Mouse (Mus musculus): ENCODE results near the gene Tmem145. TPM values are rescaled to one million over a fixed set of nuclear protein-coding genes. Genes with fewer than 3 reads are reported as not detected.
A peak's percentile ranks its signal among the peaks of the same experiment; 100 is the strongest.

Tmem145 gene
- polyA plus RNA-seq, 1 experiment from 2014 or later: 11.9 TPM

DNA sequence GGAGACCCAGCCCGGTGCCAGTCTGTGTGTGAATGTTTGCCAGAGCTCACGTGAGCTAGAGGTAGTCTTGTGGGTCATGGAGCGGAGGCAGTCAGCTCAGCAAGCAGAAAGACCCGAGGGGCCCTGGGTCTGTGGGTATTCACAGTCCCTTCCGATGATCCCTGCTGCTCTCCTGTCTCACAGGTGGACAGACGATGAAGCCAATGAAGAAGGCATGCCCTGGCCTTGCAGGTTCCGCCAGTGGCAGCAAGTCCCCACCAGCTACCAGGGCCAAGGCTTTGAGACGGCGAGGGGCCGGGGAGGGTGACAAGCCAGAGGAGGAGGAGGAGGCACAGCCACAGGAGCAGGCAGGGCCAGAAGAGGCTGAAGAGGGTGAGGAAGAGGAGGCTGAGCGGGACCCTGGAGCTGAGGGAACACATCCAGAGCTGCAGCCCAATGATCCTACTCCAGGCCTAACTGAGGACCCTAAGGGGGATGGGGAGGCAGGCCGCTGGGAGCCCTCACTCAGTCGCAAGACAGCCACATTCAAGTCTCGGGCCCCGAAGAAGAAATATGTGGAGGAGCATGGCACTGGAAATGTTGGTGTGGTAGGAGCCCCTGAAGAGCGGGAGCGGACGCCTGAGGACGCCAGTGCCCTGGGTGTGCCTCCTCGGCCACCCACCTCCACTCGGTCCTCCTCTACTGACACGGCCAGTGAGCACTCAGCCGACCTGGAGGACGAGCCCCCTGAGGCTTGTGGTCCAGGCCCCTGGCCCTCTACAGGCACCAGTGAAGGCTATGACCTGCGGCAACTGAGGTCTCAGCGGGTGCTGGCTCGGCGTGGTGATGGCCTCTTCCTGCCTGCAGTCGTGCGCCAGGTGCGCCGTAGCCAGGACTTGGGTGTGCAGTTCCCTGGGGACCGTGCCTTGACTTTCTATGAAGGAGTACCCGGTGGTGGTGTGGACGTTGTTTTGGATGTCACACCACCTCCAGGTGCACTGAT, 35.0 kb upstream of the Tmem145 start:
- Histone ChIP-seq H3K4me3 (replicated peaks) (no peak overlapping the region), H3K4me1 (peaks cover 29% of the 10 kb centered on the region), H3K27ac (no peak overlapping the region), H3K9me3 (no peaks in the 10 kb centered on the region), H3K4me2 (no peak overlapping the region), H3K9ac (no peak overlapping the region), H3K27me3 (no peaks in the 10 kb centered on the region), H3K36me3 (replicated peaks) (peaks cover 30% of the 10 kb centered on the region)
- 89% methylated on average over 35 of the region's 35 CpGs for WGBS
- no peak for ATAC-seq (ENCODE audit: low FRiP score)

- Histone ChIP-seq H3K4me3 (replicated peaks) (no peak overlapping the region), H3K36me3 (replicated peaks) (peaks cover 30% of the 10 kb centered on the region), H3K9ac (no peak overlapping the region), H3K4me2 (no peak overlapping the region), H3K4me1 (peaks cover 30% of the 10 kb centered on the region), H3K27me3 (no peaks in the 10 kb centered on the region), H3K27ac (peak overlapping the region; percentile 31; the same call in 1 of the 2 replicates), H3K9me3 (no peaks in the 10 kb centered on the region)
- 90% methylated on average over 30 of the region's 30 CpGs for WGBS
- no peak for ATAC-seq (ENCODE audit: low FRiP score)
These were observed 34.1 kb upstream of the Tmem145 start for GRCm38 (mm10) chr7:25271651-25272444.

DNA sequence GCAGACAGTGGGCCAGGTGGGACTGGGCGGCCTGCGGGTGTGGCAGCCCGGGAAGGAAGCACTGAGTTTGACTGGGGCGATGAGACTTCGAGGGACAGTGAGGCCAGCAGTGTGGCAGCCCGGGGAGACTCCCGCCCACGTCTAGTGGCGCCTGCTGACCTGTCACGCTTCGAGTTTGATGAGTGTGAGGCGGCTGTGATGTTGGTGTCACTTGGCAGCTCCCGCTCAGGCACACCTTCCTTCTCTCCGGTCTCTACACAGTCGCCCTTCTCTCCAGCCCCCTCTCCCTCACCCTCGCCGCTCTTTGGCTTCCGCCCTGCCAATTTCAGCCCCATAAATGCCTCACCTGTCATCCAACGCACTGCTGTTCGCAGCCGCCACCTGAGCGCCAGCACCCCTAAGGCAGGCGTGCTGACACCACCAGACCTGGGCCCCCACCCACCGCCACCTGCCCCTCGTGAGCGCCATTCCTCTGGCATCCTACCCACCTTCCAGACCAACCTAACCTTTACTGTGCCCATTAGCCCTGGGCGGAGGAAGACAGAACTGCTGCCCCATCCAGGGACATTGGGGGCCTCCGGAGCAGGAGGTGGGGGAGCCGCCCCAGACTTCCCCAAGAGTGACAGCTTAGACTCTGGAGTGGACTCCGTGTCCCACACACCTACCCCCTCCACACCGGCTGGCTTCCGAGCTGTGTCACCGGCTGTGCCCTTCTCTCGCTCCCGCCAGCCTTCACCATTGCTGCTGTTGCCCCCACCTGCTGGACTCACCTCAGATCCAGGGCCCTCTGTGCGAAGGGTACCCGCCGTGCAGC, 33.3 kb upstream of the Tmem145 start:
- Histone ChIP-seq H3K9ac (no peak overlapping the region), H3K4me1 (peaks cover 32% of the 10 kb centered on the region), H3K4me3 (replicated peaks) (no peak overlapping the region), H3K36me3 (replicated peaks) (peaks cover 30% of the 10 kb centered on the region), H3K27me3 (no peaks in the 10 kb centered on the region), H3K27ac (no peak overlapping the region), H3K9me3 (no peaks in the 10 kb centered on the region), H3K4me2 (no peak overlapping the region)
- WGBS: 90% methylated on average over 38 of the region's 38 CpGs
- no peak for ATAC-seq (ENCODE audit: low FRiP score)

DNA sequence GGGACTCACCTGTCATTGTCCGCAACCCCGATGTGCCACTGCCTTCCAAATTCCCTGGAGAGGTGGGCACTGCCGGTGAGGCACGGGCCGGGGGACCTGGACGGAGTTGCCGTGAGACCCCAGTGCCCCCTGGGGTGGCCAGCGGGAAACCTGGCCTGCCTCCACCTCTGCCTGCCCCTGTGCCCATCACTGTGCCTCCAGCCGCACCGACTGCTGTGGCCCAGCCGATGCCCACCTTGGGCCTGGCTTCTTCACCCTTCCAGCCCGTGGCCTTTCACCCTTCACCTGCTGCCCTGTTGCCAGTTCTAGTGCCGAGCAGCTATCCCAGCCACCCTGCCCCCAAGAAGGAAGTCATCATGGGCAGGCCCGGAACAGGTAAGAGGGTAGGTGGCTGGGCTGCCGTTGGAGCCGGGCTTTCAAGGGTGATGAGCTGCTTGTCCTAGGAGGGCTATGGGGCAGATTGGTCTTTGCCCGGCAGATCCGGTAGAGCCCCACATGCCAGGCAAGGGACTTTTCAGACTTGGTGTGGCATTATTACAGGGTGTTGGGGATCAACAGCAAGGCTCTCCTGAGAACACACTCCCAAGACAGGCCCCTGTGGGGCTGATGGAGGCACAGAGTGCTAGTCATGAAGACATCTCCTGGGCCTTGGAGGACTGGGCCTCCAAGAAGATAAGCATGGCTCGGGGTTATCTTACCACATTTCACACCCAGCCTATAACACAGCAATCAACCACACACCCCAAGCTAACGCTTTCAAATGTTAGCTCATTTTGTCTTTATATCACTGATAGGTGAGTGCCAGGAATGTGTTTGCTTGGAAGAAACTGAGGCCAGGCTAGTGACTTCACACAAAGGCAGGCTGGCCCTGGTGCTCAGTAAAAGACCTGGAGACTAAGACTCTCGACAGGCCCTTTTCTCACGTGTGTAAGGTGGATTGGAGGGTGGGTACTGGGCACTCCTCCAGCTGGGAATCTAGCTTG, 32.4 kb upstream of the Tmem145 start:
- Histone ChIP-seq H3K4me3 (replicated peaks) (no peak overlapping the region), H3K27ac (no peak overlapping the region), H3K4me1 (peaks cover 36% of the 10 kb centered on the region), H3K36me3 (replicated peaks) (peaks cover 30% of the 10 kb centered on the region), H3K9me3 (no peaks in the 10 kb centered on the region), H3K9ac (no peak overlapping the region), H3K4me2 (no peak overlapping the region), H3K27me3 (no peaks in the 10 kb centered on the region)
- ATAC-seq (ENCODE audit: low FRiP score): no peak
- 93% methylated on average over 22 of the region's 22 CpGs for WGBS

- no peak overlapping the region for H3K27ac ChIP-seq
- ATAC-seq (ENCODE audit: low FRiP score): no peak
- H3K4me1 ChIP-seq: peaks cover 30% of the 10 kb centered on the region
- no peaks in the 10 kb centered on the region for H3K9me3 ChIP-seq
- H3K4me3 ChIP-seq (replicated peaks): no peak overlapping the region
- WGBS: 75% methylated on average over 5 of the region's 5 CpGs
- peaks cover 30% of the 10 kb centered on the region for H3K36me3 ChIP-seq (replicated peaks)
- no peak overlapping the region for H3K4me2 ChIP-seq
- H3K9ac ChIP-seq: no peak overlapping the region
- no peaks in the 10 kb centered on the region for H3K27me3 ChIP-seq
These were observed 31.3 kb upstream of the Tmem145 start for GRCm38 (mm10) chr7:25274571-25274970.

DNA sequence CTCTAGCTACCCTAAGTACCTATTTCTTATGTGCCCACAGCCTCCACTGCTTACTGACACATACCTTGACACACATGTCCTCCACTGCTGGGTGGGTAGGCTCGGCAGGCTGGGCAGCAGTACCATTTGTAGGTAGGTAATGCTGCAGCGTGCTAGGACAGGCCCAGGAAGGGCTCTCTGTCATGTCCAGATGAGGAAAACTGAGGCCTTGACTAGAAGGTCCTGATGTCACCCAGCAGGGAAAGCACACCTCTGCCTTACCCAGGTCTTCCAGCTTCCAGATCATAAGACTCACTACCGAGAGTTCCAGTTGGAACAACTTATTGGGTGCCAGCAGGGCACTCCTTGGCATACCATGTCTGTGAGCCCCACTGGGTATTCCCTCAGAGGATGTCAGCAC, 30.9 kb upstream of the Tmem145 start:
- no peak for ATAC-seq (ENCODE audit: low FRiP score)
- Histone ChIP-seq H3K4me2 (no peak overlapping the region), H3K4me1 (peaks cover 30% of the 10 kb centered on the region), H3K27ac (no peak overlapping the region), H3K4me3 (replicated peaks) (no peak overlapping the region), H3K36me3 (replicated peaks) (peaks cover 30% of the 10 kb centered on the region), H3K27me3 (no peaks in the 10 kb centered on the region), H3K9ac (no peak overlapping the region), H3K9me3 (no peaks in the 10 kb centered on the region)
- WGBS: 92% methylated on average over 3 of the region's 3 CpGs

- Histone ChIP-seq H3K36me3 (replicated peaks) (peaks cover 30% of the 10 kb centered on the region), H3K9me3 (no peaks in the 10 kb centered on the region), H3K9ac (peak overlapping the region; percentile 29; the same call in 1 of the 2 replicates), H3K4me2 (no peak overlapping the region), H3K4me1 (peaks cover 35% of the 10 kb centered on the region), H3K4me3 (replicated peaks) (no peak overlapping the region), H3K27me3 (no peaks in the 10 kb centered on the region), H3K27ac (no peak overlapping the region)
- WGBS: 59% methylated on average over 9 of the region's 9 CpGs
- ATAC-seq (ENCODE audit: low FRiP score): no peak
These were observed 30.2 kb upstream of the Tmem145 start for GRCm38 (mm10) chr7:25275555-25276298.

- Histone ChIP-seq H3K4me1 (peaks cover 45% of the 10 kb centered on the region), H3K4me2 (peak overlapping the region; percentile 96), H3K4me3 (replicated peaks) (no peak overlapping the region), H3K9ac (peak overlapping the region; percentile 89; the same call in 1 of the 2 replicates), H3K9me3 (no peaks in the 10 kb centered on the region), H3K27ac (peak overlapping the region; percentile 100), H3K36me3 (replicated peaks) (peaks cover 16% of the 10 kb centered on the region), H3K27me3 (no peaks in the 10 kb centered on the region)
- ATAC-seq (ENCODE audit: low FRiP score): no peak
- 97% methylated on average over 4 of the region's 4 CpGs for WGBS
These were observed 28.5 kb upstream of the Tmem145 start for GRCm38 (mm10) chr7:25277405-25277804.

DNA sequence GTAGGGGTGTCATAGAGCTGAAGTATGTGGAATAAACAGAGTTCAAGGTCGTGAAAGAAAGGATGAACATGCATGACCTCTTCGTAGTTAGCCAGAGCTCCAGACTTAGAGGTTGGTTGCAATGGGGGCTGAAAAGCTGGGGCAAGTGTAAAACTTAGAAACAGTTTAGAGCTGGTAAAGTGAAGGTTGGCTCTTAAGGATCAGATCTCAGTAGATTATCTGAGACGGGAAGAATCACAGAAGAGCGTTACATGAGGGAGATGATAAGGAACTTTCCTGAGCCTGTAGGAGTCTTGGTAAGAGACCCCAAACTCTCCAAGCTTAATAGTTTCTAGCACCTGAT, 27.9 kb upstream of the Tmem145 start:
- peaks cover 45% of the 10 kb centered on the region for H3K4me1 ChIP-seq
- 14% methylated on average over 4 of the region's 4 CpGs for WGBS
- peak overlapping the region; percentile 92 for H3K4me3 ChIP-seq (replicated peaks)
- H3K9ac ChIP-seq: peak overlapping the region; percentile 89
- no peak for ATAC-seq (ENCODE audit: low FRiP score)
- H3K27ac ChIP-seq: peak overlapping the region; percentile 100
- H3K27me3 ChIP-seq: no peaks in the 10 kb centered on the region
- peak overlapping the region; percentile 96 for H3K4me2 ChIP-seq
- H3K9me3 ChIP-seq: no peaks in the 10 kb centered on the region
- H3K36me3 ChIP-seq (replicated peaks): peaks cover 11% of the 10 kb centered on the region

DNA sequence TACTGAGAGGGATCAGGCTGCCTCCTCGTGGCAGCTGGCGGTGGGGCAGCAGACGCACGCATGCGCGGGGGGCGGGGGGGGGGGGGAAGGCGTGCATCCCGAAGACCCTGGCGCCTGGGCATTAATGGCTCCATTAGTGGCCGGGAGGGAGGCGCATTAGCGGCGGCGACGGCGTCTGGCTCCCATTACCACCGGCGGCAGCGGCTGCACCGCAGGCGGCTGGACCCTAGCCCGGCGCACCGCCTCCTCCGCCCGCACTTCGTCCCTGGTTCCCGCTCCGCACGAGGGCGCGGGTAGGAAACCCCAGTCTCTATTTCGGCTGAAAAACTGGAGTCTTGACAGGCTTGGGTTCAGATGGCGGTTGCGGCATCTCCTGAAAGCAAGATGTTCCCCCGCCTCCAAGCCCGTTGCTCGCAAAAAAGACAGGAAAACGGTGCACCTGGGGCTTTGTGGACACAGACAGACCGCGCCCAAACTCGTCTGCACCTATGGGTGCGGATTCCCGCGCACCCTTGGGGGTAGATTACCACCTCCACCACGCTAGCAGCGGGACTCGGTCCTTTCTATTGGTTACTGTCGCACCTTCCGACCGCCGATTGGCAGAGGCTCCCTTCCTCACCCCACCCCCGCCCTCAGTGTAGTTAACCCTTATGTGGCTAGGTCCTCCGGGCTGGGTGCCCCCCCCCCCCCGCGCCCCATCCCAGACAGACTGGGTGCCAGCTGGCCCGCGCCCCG, 27.4 kb upstream of the Tmem145 start:
- peak; percentile 67 for ATAC-seq (ENCODE audit: low FRiP score)
- Histone ChIP-seq H3K27me3 (no peaks in the 10 kb centered on the region), H3K4me2 (peak overlapping the region; percentile 96), H3K36me3 (replicated peaks) (peaks cover 5% of the 10 kb centered on the region; the same call in 1 of the 2 replicates), H3K4me1 (peaks cover 51% of the 10 kb centered on the region), H3K27ac (peak overlapping the region; percentile 100), H3K9ac (peak overlapping the region; percentile 89), H3K4me3 (replicated peaks) (peak overlapping the region; percentile 92), H3K9me3 (no peaks in the 10 kb centered on the region)
- under 1% methylated on average over 56 of the region's 60 CpGs for WGBS

Measured in forebrain, embryonic 12.5 days (tissue).